Mouse (Mus musculus) ES-Bruce4 (cell line): ENCODE data around the gene Fstl3.
"Not testable (repeated sequence)": the region's sequence is repeated elsewhere in the genome, so short reads cannot be mapped to it uniquely, and the experiment has no call there.

Experiments used
- CTCF ChIP-seq: IDR thresholded peaks from one replicate; pipeline ENCODE4 v1.8.1; 2011; ENCODE audit warnings: low read depth, low read length
- EP300 ChIP-seq: IDR thresholded peaks from 2 replicates; pipeline ENCODE4 v1.6.1; 2011; ENCODE audit warnings: low read depth, low read length; ENCODE audit not compliant: insufficient read depth
- POLR2A ChIP-seq: IDR thresholded peaks from one replicate; pipeline ENCODE4 v1.8.1; 2011; ENCODE audit warnings: low read length; ENCODE audit not compliant: insufficient read depth

DNA sequence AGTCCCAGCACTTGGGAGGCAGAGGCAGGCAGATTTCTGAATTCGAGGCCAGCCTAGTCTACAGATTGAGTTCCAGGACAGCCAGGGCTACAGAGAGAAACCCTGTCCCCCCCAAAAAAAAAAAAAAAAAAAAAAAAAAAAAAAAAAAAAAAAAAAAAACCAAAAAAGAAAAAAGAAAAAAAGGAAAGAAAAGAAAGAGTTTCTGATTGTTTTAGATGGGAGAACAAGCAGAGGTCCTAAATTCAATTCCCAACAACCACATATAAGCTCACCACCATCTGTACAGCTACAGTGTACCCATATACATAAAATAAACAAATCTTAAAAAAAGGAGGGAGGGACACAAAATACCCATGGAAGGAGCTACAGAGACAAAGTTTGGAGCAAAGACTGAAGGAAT is 17.4 kb upstream of the Fstl3 start:
- not testable (repeated sequence) for TF ChIP-seq CTCF, POLR2A, EP300
